Mouse (Mus musculus) inflammation-experienced regulatory T-cells, adult 6 months (primary cell): Measurements from ENCODE around the gene Dusp3. TPM values are rescaled to one million over a fixed set of nuclear protein-coding genes. Genes with fewer than 3 reads are reported as not detected.

Experiments
- ATAC-seq: one replicate; pipeline ENCODE4 v1.8.0; 2017
- polyA plus RNA-seq, 3 experiments: library from polyadenylated mRNA; unstranded; fragments of 100-300 nt; shearing (Covaris generic); gene quantifications; one replicate each; pipeline ENCODE4 v1.2.1; 2017

Gene Dusp3
- polyA plus RNA-seq: 1 to 10 TPM; 1.1 to 4.3 (median 1.3) TPM

GRCm38 (mm10) chr11:101986913-101987312 is at the start of gene Dusp3:
Gene Dusp3, minus strand, starts transcription at chr11:101987013.
- no peak for ATAC-seq

- ATAC-seq: no peak
These were observed 49.5 kb upstream of the Dusp3 start for GRCm38 (mm10) chr11:102036336-102036735.

- ATAC-seq: no peak
These were observed 48.7 kb upstream of the Dusp3 start for GRCm38 (mm10) chr11:102035456-102035960.

GRCm38 (mm10) chr11:102034887-102035286 is 48.1 kb upstream of the Dusp3 start:
- no peak for ATAC-seq

- ATAC-seq: no peak
These were observed 46.3 kb upstream of the Dusp3 start for GRCm38 (mm10) chr11:102033055-102033591.

- ATAC-seq: no peak
These were observed 44.3 kb upstream of the Dusp3 start for GRCm38 (mm10) chr11:102031149-102031548.

GRCm38 (mm10) chr11:102029966-102030365 is 43.2 kb upstream of the Dusp3 start:
- no peak for ATAC-seq

- ATAC-seq: no peak
These were observed 42.5 kb upstream of the Dusp3 start for GRCm38 (mm10) chr11:102029304-102029703.

GRCm38 (mm10) chr11:102028087-102028816 is 41.4 kb upstream of the Dusp3 start, which contains the start of gene Mpp3:
Gene Mpp3, minus strand, starts transcription at chr11:102028461.
- ATAC-seq: no peak

- no peak for ATAC-seq
These were observed 40.7 kb upstream of the Dusp3 start for GRCm38 (mm10) chr11:102027361-102028017.

GRCm38 (mm10) chr11:102026694-102027360 is 40.0 kb upstream of the Dusp3 start:
- ATAC-seq: no peak

- ATAC-seq: no peak
These were observed 39.3 kb upstream of the Dusp3 start for GRCm38 (mm10) chr11:102025991-102026660.

GRCm38 (mm10) chr11:102025354-102025753 is 38.5 kb upstream of the Dusp3 start:
- no peak for ATAC-seq

GRCm38 (mm10) chr11:102024875-102025274 is 38.1 kb upstream of the Dusp3 start:
- ATAC-seq: no peak

- ATAC-seq: no peak
These were observed 37.4 kb upstream of the Dusp3 start for GRCm38 (mm10) chr11:102024084-102024758.

- ATAC-seq: no peak
These were observed 36.6 kb upstream of the Dusp3 start for GRCm38 (mm10) chr11:102023406-102023805.

GRCm38 (mm10) chr11:102021196-102021595 is 34.4 kb upstream of the Dusp3 start:
- ATAC-seq: no peak

GRCm38 (mm10) chr11:102019736-102020135 is 32.9 kb upstream of the Dusp3 start:
- no peak for ATAC-seq

GRCm38 (mm10) chr11:102016136-102016535 is 29.3 kb upstream of the Dusp3 start:
- no peak for ATAC-seq

GRCm38 (mm10) chr11:102015472-102015871 is 28.7 kb upstream of the Dusp3 start:
- no peak for ATAC-seq

- ATAC-seq: no peak
These were observed 26.4 kb upstream of the Dusp3 start for GRCm38 (mm10) chr11:102013201-102013600.

GRCm38 (mm10) chr11:102011510-102011909 is 24.7 kb upstream of the Dusp3 start:
- ATAC-seq: no peak
